ENCODE assay signal across 12 mouse cellular contexts in genomic region chr5:120304295-120304701, GRCm38 (mm10).
DNase-seq lines count a peak whose midpoint lies in the region; ATAC-seq and TF ChIP-seq lines count a peak whose summit lies in the region.
"Had no signal": no experiment of that assay in that cellular context is flagged by ENCODE, and none has a peak within 500 bp of the region (broad histone marks: within the 10 kb centered on the region; RNA-seq: fewer than 3 reads in every experiment).

No protein-coding gene starts in this region.

- no peak for TF ChIP-seq CTCF in brain, embryonic 14.5 days (IDR thresholded peaks at IDR 0.05; ENCODE audit: borderline replicate concordance, extremely low read depth, insufficient read depth, insufficient read length)
- TF ChIP-seq CTCF in forebrain, postnatal 0 days (IDR thresholded peaks at IDR 0.05; ENCODE audit: low read depth): no peak

- no peaks in the 10 kb centered on the region for H3K36me3 ChIP-seq in heart, embryonic 15.5 days
- H3K36me3 ChIP-seq in forebrain, postnatal 0 days (ENCODE audit: insufficient read depth): no peaks in the 10 kb centered on the region
- H3K36me3 ChIP-seq in midbrain, embryonic 12.5 days: no peaks in the 10 kb centered on the region
- H3K36me3 ChIP-seq: liver, embryonic 13.5 days had no signal

- TF ChIP-seq POLR2A in brain, embryonic 14.5 days (IDR thresholded peaks at IDR 0.05; ENCODE audit: borderline replicate concordance, extremely low read depth, insufficient read depth, insufficient read length, poor library complexity, severe bottlenecking): no peak

- H3K4me2 ChIP-seq in heart, embryonic 15.5 days: 0 out of 2 replicates have a peak overlapping the region, but pooled peaks have one; percentile 4
- H3K4me2 ChIP-seq in forebrain, postnatal 0 days (ENCODE audit: low read depth): peak overlapping the region; percentile 29
- no peak overlapping the region; the same call in 1 of the 2 replicates for H3K4me2 ChIP-seq in midbrain, embryonic 12.5 days (replicated peaks)
- H3K4me2 ChIP-seq: liver, embryonic 13.5 days had no signal

- no peaks in the 10 kb centered on the region for H3K9me3 ChIP-seq in heart, embryonic 15.5 days (replicated peaks)
- no peaks in the 10 kb centered on the region for H3K9me3 ChIP-seq in forebrain, postnatal 0 days (ENCODE audit: low read length)
- H3K9me3 ChIP-seq in midbrain, embryonic 12.5 days: no peaks in the 10 kb centered on the region
- H3K9me3 ChIP-seq: liver, embryonic 13.5 days had no signal

- no peak overlapping the region for H3K4me3 ChIP-seq in heart, embryonic 15.5 days
- H3K4me3 ChIP-seq in forebrain, postnatal 0 days (ENCODE audit: low read depth, low read length): no peak overlapping the region
- H3K4me3 ChIP-seq in midbrain, embryonic 12.5 days: no peak overlapping the region
- H3K4me3 ChIP-seq: liver, embryonic 13.5 days had no signal

- no peak overlapping the region for H3K27ac ChIP-seq in heart, embryonic 15.5 days
- H3K27ac ChIP-seq in forebrain, postnatal 0 days (ENCODE audit: low read depth, low read length): no peak overlapping the region
- H3K27ac ChIP-seq in midbrain, embryonic 12.5 days (replicated peaks): no peak overlapping the region
- H3K27ac ChIP-seq: liver, embryonic 13.5 days had no signal

- no peak for DNase-seq in heart, adult 9 months (ENCODE audit: low spot score in 2 of 2)
- DNase-seq in brain, embryonic 14.5 days (ENCODE audit: low read depth): peak; percentile 94
- no peak for DNase-seq in forebrain, postnatal 0 days
- DNase-seq in right cerebral cortex, adult 18-20 months: no peak
- no peak for DNase-seq in spleen, adult 18-20 months
- DNase-seq: liver, embryonic 13.5 days; right cerebral cortex, postnatal 4 days; thymus, postnatal 14 days had no signal

- H3K4me1 ChIP-seq in heart, embryonic 15.5 days (replicated peaks): peaks cover 8% of the 10 kb centered on the region
- H3K4me1 ChIP-seq in forebrain, postnatal 0 days (ENCODE audit: insufficient read depth): peaks cover 25% of the 10 kb centered on the region
- peaks cover 52% of the 10 kb centered on the region for H3K4me1 ChIP-seq in midbrain, embryonic 12.5 days

- 29% methylated on average over 13 of the region's 13 CpGs for WGBS in heart, embryonic 15.5 days
- WGBS in forebrain, postnatal 0 days: 4% methylated on average over 13 of the region's 13 CpGs
- 25% methylated on average over 13 of the region's 13 CpGs for WGBS in midbrain, embryonic 12.5 days

- peaks cover 69% of the 10 kb centered on the region for H3K27me3 ChIP-seq in heart, embryonic 15.5 days
- peaks cover 7% of the 10 kb centered on the region; the same call in 1 of the 2 replicates for H3K27me3 ChIP-seq in forebrain, postnatal 0 days (ENCODE audit: insufficient read depth, low read length)
- peaks cover 71% of the 10 kb centered on the region for H3K27me3 ChIP-seq in midbrain, embryonic 12.5 days

- no peak for ATAC-seq in heart, embryonic 15.5 days (replicated peaks; ENCODE audit: insufficient number of reproducible peaks, insufficient read depth, low FRiP score, low read depth)
- ATAC-seq in forebrain, postnatal 0 days: no peak; the same call in 1 of the 2 replicates
- peak; percentile 19; the same call in 1 of the 2 replicates for ATAC-seq in midbrain, embryonic 12.5 days (ENCODE audit: low FRiP score, low read depth)
- no peak for ATAC-seq in monocyte, adult 5-6 weeks (replicated peaks; ENCODE audit: insufficient number of reproducible peaks, low FRiP score, low TSS enrichment, poor library complexity, severe bottlenecking)
- ATAC-seq: CD4-positive, CD25-positive, alpha-beta regulatory T cell, adult 4 months had no signal

- H3K9ac ChIP-seq in heart, embryonic 15.5 days: no peak overlapping the region
- no peak overlapping the region for H3K9ac ChIP-seq in forebrain, postnatal 0 days
- H3K9ac ChIP-seq in midbrain, embryonic 12.5 days (replicated peaks): no peak overlapping the region
- H3K9ac ChIP-seq: liver, embryonic 13.5 days had no signal
